Mouse (Mus musculus) 3134 (cell line): Measurements from ENCODE around the gene Ganc.

ENCODE experiments used
- DNase-seq: peaks from one replicate; pipeline ENCODE4 v3.0.0-alpha.2; 2011; ENCODE audit warnings: low spot score; ENCODE audit not compliant: insufficient read length; ENCODE audit errors: extremely low read depth

Ganc gene

DNA sequence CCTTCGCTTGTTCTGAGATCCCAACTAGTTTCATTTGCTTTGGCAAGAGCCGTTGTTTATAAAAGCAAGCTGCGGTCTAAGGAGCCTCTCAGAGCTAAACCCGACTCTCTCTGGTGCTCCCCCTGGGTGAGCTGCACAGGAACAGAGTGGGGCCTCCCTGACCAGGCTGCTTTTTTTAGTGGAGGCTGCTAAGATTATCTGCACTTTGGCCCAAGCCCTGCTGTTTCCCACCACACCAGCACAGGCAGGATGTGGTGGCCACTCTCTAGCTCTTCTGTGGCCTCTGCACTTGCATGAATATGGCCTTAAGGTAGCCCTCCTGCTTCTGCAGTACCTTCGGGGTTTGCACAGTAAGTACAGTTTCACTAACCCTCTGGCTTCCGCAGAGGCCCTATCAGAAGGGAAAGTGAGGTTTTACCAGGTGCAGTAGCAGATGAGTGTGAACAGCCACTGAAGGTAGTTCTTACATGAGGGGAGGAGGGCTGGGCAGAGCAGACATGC is 96.3 kb downstream of the Ganc start:
- DNase-seq = peak; percentile 29

DNA sequence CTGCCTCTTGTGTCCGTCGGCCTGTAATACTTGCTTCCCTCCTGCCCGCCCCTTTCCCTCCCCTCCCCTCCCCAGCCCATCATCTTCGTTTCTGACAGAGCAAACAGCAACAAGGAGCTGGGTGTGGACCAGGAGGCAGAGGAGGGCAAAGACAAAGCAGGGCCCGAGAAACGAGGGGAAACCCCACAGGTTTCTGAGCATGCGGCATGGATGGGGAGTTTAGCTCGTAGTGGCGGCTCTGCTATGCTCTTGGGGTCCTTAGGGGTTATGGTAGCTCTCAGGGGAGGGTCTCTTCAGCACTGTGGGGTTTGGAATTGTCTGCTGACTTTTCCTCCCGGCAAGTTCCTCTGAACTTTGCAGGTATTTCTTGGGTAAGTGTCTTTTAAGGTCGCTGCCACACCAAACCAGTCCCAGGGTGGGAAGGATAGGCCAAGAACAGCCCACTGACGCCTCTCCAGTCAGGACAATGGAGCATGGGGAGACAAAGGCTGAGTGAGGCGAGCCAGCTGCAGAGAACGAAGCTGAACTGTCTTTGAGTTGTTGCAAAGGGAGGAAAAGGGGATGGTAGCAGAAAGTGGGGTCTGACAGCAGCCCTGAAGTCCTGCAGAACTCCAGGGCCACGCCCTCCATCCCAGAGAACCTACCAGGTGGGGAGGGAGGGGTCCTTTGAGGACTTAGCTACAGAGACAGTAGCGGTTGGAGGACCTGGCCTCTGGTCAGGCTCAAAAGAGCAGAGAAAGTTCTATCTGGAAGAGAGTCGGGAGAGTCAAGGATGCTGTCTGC is 97.6 kb downstream of the Ganc start:
- no peak for DNase-seq

DNA sequence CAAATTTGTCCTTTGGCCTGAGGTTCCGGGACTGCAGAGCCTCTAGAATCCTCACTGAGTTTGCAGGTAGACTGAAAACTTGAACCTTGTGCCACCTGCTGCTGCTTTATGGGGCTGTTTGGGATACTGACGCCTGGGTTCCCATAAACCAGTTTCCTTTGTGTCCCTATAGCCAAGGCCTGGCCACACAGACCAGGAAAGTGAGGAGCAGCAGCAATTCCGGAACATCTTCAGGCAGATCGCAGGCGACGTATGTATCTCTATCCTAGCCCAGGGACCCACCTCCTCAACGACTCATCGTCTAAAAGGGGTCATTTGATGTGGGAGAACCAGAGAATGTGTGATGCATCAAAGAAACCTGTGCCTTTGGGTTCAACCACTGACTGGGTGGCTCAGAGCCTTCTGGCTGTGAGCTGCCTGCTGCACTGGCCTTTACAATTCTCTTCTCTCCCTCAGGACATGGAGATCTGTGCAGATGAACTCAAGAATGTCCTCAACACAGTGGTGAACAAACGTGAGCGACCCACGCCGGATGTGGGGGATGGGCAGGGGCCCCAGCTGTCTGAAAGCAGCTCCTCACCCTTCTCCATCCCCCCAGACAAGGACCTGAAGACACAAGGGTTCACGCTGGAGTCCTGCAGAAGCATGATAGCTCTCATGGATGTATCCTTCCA is 98.4 kb downstream of the Ganc start:
- DNase-seq = peak; percentile 22

DNA sequence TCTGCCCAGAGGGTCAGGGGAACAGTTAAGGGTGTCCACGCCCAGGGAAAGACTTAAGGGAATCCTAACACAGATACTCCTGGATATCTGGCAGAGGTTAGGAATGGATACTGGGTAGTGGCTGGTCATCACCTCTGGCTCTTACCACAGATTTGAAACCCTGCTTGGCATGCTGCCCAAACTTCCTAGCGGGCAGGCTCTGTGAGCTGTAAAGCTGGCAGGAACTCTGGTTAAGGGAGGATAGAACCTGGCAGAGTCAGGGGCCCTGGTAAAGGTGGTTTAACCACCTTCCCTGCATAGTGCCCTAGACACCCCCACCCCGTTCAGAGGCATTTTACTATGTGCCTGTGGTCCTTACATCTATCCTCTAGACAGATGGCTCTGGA is 98.9 kb downstream of the Ganc start:
- DNase-seq = peak; percentile 15

DNA sequence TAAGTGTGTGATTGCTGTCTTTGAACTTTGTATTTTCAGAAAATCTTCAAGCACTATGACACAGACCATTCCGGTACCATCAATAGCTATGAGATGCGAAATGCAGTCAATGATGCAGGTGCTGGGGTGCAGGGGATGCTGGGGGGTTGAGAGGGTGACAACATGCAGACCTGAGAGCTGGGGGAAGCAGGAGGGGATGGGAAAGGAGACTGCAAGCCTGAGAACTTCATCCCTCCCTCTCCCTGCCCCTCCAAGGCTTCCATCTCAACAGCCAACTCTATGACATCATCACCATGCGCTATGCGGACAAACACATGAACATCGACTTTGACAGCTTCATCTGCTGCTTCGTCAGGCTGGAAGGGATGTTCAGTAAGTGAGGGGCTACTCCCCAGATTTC is 99.4 kb downstream of the Ganc start:
- no peak for DNase-seq

DNA sequence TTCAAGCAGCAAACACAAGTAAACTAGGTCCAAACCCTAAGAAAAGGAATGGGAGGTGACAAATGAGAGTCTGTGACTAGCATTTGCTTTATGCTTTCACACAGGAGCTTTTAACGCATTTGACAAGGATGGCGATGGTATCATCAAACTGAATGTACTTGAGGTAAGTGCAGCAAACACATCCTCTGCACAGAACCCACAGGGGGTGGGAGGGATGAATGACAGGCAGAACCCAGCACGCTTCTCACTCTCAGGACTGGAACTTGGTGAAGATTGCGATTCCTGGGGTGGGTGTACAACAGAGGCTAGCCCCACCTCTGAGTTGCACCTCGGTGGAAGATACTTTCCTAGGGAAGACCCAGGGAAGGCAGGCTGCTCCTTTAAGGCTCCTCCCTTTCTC is 100.3 kb downstream of the Ganc start:
- no peak for DNase-seq
